Mouse (Mus musculus): ENCODE results near the gene 9530053A07Rik.

DNA sequence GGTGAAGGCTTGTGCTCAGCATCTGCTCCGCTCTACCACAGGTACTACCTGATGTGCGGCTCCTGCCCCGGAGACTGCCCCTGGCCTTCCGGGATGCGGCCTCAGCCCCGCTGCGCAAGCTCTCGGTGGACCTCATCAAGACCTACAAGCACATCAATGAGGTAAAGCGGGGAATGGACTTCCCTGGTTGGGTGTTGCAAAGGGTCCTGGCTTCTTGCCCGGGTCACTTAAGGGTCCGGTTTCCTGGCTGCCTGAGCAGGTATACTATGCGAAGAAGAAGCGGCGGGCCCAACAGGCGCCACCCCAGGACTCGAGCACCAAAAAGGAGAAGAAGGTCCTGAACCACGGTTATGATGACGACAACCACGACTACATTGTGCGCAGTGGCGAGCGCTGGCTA, 53.1 kb downstream of the 9530053A07Rik start:
- TF ChIP-seq POLR2A (IDR thresholded peaks at IDR 0.05; ENCODE audit: control insufficient read depth, extremely low read depth, insufficient read depth, low read length, poor library complexity) (no peak), CTCF (IDR thresholded peaks at IDR 0.05; ENCODE audit: borderline replicate concordance, control insufficient read depth, extremely low read depth, insufficient read depth, low read length, poor library complexity) (no peak)
